Mouse (Mus musculus): ENCODE data around the gene Papss1.

DNA sequence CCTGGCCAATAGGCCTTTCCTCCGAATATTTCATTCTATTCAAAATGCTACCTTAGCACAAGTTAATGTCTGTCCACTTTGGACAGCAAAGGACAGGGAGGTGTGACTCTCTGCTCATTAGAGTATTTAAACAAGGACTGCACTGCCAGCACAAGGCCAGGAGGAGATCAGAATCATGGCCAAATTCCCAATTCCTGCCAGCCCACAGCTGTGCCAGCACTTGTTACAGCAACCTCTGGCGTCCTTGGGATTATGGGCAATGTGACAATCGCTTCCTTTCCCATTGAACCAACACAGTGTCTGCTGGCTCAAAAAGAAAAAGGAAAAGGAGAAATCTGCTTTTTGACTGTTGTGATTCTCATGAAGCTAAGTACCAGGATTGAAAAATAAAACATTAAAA lies 89.8 kb downstream of the Papss1 start:
- TF ChIP-seq POLR2A (IDR thresholded peaks at IDR 0.05; ENCODE audit: borderline replicate concordance, insufficient read depth, low read length) (no peak), CTCF (IDR thresholded peaks at IDR 0.05; ENCODE audit: borderline replicate concordance, insufficient read depth, low read depth, low read length) (no peak)

Data from cerebellum, adult 2 months (tissue).